Mouse (Mus musculus) induced T-regulatory cell, adult 2 months (primary cell): ENCODE measurements around the gene Uba3.

ENCODE experiments used
- DNase-seq: peaks from one replicate; pipeline ENCODE4 v3.0.0-alpha.2; 2012; ENCODE audit warnings: low read depth

Uba3 gene

GRCm38 (mm10) chr6:97205439-97205885, at the start of gene Uba3:
Uba3 (minus strand) TSS chr6:97205647.
- peak; percentile 100 for DNase-seq

DNA sequence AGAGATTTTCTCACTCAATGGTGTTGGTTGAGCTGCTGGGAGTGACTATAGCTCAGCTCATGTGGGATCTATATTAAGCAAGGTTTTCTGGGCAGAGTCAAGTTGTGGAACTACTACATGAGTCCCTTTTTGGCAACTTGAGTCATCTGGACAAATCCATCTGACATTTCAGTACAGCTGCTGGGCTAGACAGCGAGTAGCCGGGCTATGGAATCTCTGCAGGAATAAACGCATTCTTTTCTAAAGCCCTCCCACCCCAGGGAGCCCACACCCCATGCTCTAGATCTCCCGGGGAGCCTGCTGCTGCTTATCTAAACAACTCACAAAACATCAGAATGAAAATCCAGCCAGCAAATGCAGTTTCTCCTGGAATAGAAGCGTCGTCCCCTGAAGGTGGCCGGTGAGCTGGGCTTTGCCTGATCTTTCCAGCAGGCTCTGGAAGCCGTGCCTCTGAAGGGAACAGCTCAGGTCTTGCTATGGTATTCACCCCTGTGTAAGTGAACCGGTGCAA, 47.3 kb upstream of the Uba3 start, which contains the start of gene Lmod3:
TSS of gene Lmod3 (minus strand) at position 49 of the 511 bp plus-strand sequence.
- DNase-seq = no peak

DNA sequence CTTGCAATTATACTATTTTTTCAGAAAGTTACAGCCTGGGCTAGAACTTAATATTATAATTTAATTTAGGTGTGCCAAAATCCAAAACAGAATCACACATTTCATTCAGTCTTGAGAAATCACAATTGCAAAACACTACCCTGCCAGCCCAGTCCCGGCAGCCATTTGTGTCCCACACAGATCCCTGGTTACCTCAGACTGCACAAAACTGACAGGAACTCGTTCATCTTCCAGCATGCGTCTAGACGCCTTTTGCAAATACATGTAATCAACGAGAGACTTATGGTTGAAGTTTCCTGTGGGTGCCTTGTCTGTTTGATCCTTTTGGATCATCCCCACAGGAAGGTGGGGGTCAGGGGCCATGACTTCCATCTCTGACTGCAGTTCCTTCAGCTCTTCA, 46.6 kb upstream of the Uba3 start:
- no peak for DNase-seq

GRCm38 (mm10) chr6:97250966-97251365, 45.5 kb upstream of the Uba3 start:
- peak; percentile 84 for DNase-seq

DNA sequence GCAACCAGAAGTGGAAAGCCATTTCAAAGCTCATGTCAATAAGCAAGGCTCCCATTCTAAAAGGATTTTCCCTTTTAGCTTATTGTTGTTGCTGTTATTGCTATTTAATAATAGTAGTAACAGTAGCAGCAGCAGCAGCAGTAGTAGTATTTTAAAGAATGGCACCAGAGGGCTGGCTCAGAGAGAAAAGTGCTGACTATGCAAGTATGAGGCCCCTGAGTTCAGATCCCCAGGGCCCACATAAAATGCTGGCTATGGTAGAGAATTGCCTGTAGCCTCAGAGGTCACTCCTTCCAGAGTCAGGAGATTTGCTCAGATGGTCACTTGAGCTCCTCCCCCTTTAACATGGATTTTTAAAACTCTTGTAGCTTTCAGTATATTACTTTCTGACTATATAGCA, 39.8 kb upstream of the Uba3 start:
- DNase-seq = no peak

GRCm38 (mm10) chr6:97242522-97242921, 37.1 kb upstream of the Uba3 start:
- DNase-seq = no peak

DNA sequence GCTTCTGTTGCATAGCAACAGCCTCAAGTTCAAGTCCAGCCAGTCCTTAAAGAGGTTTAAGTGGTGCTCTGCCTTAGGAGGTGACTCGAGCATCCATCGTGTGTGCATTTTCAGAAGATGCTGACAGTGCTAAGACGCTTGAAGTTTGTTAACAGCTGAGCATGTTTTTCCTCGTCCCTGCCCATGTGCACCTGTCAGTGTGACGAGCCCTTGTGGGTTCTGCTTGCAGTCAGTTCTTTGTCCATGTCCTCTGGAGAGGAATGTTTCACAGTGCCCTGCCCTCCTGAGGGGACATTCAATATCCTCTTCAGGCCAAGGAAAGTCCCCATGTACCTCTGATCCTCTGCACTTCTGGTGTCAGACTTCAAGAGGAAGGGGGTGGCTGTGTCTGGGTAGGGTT, 34.6 kb upstream of the Uba3 start:
- no peak for DNase-seq

DNA sequence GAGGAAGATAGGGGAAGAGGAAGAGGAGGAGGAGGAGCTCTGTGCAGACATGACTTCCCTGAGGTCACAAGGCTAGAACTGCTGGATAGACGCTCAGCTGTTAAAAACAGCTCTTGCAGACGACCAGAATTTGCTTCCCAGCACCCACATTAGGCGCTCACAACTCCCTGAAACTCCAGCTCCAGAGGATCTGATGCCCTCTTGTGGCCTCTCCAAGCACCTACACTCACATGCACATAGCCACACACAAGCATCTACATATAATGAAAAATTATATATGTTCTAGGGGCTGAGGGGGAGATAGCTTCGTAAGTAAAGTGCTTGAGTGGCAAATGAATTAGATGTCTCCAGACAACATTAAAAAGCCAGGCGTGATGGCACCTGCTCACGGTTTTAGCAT, 33.9 kb upstream of the Uba3 start:
- DNase-seq = no peak

DNA sequence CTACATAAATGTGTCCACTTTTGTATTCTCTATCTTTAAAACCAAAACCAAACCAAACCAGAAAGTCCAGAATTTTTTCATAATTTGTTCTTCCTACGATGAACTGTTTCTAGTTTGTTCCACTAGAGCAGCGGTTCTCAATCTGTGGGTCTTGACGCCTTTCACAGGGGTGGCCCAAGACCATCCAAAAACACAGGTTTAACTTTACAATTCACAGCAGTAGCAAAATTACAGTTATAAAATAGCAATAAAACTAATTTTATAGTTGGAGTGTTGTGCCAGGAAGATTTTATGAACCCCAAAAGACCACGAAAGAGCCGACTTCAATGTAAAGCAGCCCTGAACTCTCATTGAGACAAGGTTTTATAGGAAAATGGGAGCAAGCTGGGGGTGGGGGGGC, 30.6 kb upstream of the Uba3 start:
- DNase-seq = no peak

- no peak for DNase-seq
Observed at GRCm38 (mm10) chr6:97234911-97235668, 29.6 kb upstream of the Uba3 start.

- DNase-seq = no peak
Observed at GRCm38 (mm10) chr6:97227067-97227847, 21.8 kb upstream of the Uba3 start.

DNA sequence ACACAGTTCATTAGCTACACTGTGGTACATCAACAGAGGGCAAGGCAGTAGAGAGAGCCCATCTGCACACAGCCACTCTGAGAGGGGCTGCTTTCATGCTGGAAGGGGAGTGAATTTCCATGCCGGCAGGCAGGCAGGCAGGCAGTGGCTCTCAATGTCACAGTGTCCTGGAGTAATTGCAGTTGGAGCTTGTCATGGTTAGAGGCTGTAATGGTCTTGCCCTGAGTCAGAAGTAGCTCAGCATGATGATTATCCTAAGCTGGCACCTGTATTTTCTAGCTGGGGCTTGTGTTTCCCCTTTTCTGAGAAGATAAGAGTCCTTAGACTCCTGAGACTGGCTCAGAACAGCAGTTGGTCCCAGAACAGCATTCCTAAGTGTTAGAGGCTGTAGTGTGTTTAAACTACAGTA, 20.6 kb upstream of the Uba3 start:
- no peak for DNase-seq

DNA sequence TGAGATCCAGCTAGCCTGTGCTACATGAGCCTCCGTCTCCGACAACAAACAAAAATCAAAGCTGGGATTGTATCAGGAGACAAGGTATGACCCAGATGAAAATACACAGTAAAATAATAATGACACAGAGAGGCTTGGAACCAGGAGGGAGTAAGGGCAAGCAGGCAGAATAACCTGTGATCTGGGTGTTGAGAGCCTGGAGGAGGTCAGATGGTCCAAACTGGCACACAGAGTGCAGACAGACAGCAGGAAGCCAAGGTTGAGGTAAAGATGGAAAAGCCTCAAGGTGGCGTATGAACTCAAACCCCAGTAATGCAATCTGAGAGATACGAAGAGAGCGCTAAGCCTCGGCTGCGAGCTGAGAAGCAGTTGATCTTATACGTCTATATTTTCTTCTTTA, 19.1 kb upstream of the Uba3 start:
- DNase-seq = no peak

GRCm38 (mm10) chr6:97223566-97223965, 18.1 kb upstream of the Uba3 start:
- DNase-seq = no peak

DNA sequence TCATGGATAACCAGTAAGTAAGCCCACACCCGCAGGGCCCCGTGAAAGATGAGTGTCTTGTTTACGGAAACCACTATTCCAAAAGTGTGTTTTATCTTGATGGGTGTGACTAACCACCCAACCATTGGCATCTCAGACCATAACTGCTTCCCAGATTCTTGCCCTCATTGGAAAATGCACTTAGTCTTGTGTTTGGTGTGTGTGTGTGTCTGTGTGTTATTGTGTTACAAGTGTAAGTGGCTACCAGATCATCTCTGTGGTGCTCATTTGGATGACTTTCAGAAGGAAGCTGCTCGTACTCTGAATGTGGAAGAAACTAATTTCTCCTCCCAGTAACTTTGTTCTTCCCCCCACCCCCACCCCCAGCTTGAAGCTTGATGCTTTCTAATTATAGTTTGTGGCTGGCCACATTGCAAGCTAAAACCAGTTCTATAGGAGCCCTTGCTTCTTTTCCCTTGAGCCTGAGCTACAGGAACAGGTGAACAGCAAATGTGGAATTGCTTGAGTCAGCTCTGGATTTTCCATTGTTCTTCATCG, 17.6 kb upstream of the Uba3 start:
- DNase-seq = no peak

GRCm38 (mm10) chr6:97222321-97222720, 16.9 kb upstream of the Uba3 start:
- DNase-seq = no peak

- peak; percentile 59 for DNase-seq
Observed at GRCm38 (mm10) chr6:97221205-97222025, 16.0 kb upstream of the Uba3 start.

DNA sequence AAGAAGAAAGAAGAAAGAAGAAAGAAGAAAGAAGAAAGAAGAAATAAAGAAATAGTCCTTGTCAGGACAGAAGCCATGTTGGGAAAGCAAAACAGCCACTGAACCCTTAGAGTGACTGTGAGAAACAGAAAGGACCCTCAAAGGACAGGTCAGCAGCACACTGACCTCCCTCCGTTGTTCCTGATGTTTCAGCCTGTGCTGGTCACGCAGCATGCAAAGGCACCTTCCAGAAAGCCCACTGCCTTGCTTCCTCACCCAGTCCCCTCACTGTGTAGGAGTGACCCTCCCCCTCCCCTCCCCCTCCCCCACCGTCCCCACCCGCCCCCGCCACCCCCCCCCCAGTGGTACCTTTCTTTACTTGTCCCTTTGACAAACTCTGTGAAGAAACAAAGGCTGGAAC, 15.2 kb upstream of the Uba3 start:
- no peak for DNase-seq

GRCm38 (mm10) chr6:97216154-97216821, 10.8 kb upstream of the Uba3 start:
- DNase-seq = no peak

DNA sequence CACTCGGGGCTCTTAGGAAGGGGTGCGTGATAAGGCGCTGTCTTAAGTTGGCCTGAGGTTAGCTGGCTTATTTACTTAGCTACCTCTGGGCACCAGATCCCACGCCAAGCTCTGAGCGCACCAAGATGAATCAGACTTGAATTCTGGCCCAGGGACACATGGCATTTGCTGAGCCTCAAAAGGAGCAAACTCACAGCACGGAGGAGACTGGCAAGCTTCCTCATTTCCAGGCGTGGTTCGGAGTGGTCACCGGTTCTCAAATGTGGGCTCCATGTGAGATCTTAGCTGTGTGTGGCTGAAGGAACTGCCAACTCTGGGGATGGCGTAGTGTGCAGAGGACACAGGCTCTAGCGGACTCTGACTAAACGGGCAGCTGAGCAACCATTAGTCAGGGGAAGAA, 6.5 kb upstream of the Uba3 start:
- DNase-seq = peak; percentile 58

- peak; percentile 80 for DNase-seq
Observed at GRCm38 (mm10) chr6:97210962-97211601, 5.6 kb upstream of the Uba3 start.
